Mouse (Mus musculus): ENCODE measurements around the gene Olfr642.

DNA sequence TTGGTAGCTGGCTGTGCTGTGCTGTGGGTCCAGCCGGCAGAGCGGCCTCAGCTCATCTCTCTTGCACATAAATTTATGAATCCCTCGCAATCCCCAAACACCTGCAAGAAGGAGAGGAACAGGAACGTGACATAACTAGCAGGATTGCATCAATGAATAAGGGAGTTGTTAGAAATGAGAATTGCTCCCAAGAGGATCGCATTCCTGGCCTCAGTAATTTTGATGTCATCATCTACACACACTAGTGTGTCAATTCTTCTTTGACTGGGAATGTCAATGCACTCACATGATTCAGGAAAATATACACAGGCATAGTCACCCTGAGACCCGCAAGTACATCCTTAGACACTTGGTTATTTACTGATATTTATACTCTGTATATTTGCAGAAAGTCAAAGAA is 27.0 kb downstream of the Olfr642 start, which contains the start of gene Olfr640:
- no peak for TF ChIP-seq TAL1 (conservative IDR thresholded peaks at IDR 0.05; ENCODE audit: low read depth, low read length)
- no peak for TF ChIP-seq CTCF (IDR thresholded peaks at IDR 0.05; ENCODE audit: low read depth, low read length)
- TF ChIP-seq GATA1 (IDR thresholded peaks at IDR 0.05; ENCODE audit: borderline replicate concordance, low read length): no peak

Data from G1E (cell line).